Comparison of ENCODE assay signal across 11 mouse cellular contexts in genomic region chr13:45486598-45486997, GRCm38 (mm10). TPM values are rescaled to one million over a fixed set of nuclear protein-coding genes. Genes with fewer than 3 reads are reported as not detected.
A peak's percentile ranks its signal among the peaks of the same experiment; 100 is the strongest.
DNase-seq lines count a peak whose midpoint lies in the region; ATAC-seq lines count a peak whose summit lies in the region.
"Had no signal": no experiment of that assay in that cellular context is flagged by ENCODE, and none has a peak within 500 bp of the region (broad histone marks: within the 10 kb centered on the region; RNA-seq: fewer than 3 reads in every experiment).

No protein-coding gene starts in this region.

- H3K9me3 ChIP-seq in heart, embryonic 11.5 days (replicated peaks; ENCODE audit: control insufficient read depth, low read length): no peaks in the 10 kb centered on the region

- no peak overlapping the region for H3K9ac ChIP-seq in heart, embryonic 11.5 days (ENCODE audit: low read depth, low read length)

- intact Hi-C loops in left cerebral cortex, postnatal 36 days (cut with DNase I): no loop called here

- no peaks in the 10 kb centered on the region for H3K36me3 ChIP-seq in heart, embryonic 11.5 days (ENCODE audit: control insufficient read depth, insufficient read depth, low read length)

- H3K4me1 ChIP-seq in heart, embryonic 11.5 days (ENCODE audit: control insufficient read depth, insufficient read depth, low read length): no peaks in the 10 kb centered on the region

- no peaks in the 10 kb centered on the region for H3K27me3 ChIP-seq in heart, embryonic 11.5 days (ENCODE audit: control insufficient read depth, insufficient read depth, low read length)

- H3K4me3 ChIP-seq in heart, embryonic 11.5 days (ENCODE audit: low read depth, low read length): no peak overlapping the region

- 54% methylated on average over 2 of the region's 2 CpGs for WGBS in heart, embryonic 11.5 days (ENCODE audit: insufficient replicate concordance)

- peak; percentile 31 for DNase-seq in gastrocnemius, adult 18-20 months (ENCODE audit: low spot score)
- DNase-seq in gastrocnemius, adult 8-10 months (ENCODE audit: low spot score in 2 of 2): no peak
- DNase-seq in adrenal gland, adult (ENCODE audit: inconsistent age in 2 of 2, low spot score in 1 of 2): peak; percentile 93 to 95
- peak; percentile 93 to 94 for DNase-seq in kidney, postnatal 36 days
- DNase-seq in left cerebral cortex, postnatal 36 days (ENCODE audit: low spot score in 2 of 2): no peak
- DNase-seq in right cerebral cortex, postnatal 25 days: no peak
- no peak for DNase-seq in layer of hippocampus, postnatal 36 days
- DNase-seq: right cerebral cortex, adult 18-20 months had no signal

- H3K4me2 ChIP-seq in heart, embryonic 11.5 days: no peak overlapping the region

- no peak; the same call in 1 of the 2 replicates for ATAC-seq in heart, embryonic 11.5 days (replicated peaks; ENCODE audit: insufficient number of reproducible peaks, low FRiP score, low TSS enrichment)
- ATAC-seq: CD4-positive, CD25-positive, alpha-beta regulatory T cell, adult 4 months had no signal

- peak overlapping the region; percentile 17; the same call in 1 of the 2 replicates for H3K27ac ChIP-seq in heart, embryonic 11.5 days (ENCODE audit: low read depth, low read length)
- H3K27ac ChIP-seq: macrophage had no signal

RNA-seq across cellular contexts. Expression of gene Gmpr, which starts 20.6 kb away (rescaled TPM):
- total RNA-seq in gastrocnemius, adult 18-20 months (2021): 100 to 1,000 TPM; 180 to 190 TPM
- total RNA-seq in gastrocnemius, adult 8-10 months (2022): 100 to 1,000 TPM; 171 to 206 (median 197) TPM
- polyA plus RNA-seq in heart, embryonic 11.5 days (2014; fragmentation: Nextera tagmentation; extraction: Ambion mirVana): 176 and 191 TPM in 2 replicates
- 10 to 100 TPM; 46.6 to 55.4 TPM for total RNA-seq in left cerebral cortex, postnatal 36 days (2021)
- total RNA-seq in layer of hippocampus, postnatal 36 days (2021): 10 to 100 TPM; 59.6 to 64.5 TPM

Comparison
In these comparisons a context has a peak if more than half of its experiments do, and no peak if none do; other contexts are left out.
1. DNase-seq: peak in gastrocnemius, adult 18-20 months (single experiment), adrenal gland, adult (2 of 2) and kidney, postnatal 36 days (2 of 2); none in gastrocnemius, adult 8-10 months (0 of 2), left cerebral cortex, postnatal 36 days (0 of 2), right cerebral cortex, postnatal 25 days (single experiment) and layer of hippocampus, postnatal 36 days (0 of 2).